Mouse (Mus musculus) stomach, embryonic 16.5 days (tissue): ENCODE results near the gene Gyg. TPM values are rescaled to one million over a fixed set of nuclear protein-coding genes. Genes with fewer than 3 reads are reported as not detected.
"Not testable (repeated sequence)": the region's sequence is repeated elsewhere in the genome, so short reads cannot be mapped to it uniquely, and the experiment has no call there.

Experiments
- ATAC-seq: fragments of 200-750 bp; cut with Nextera tagmentation; 2 replicates; pipeline ENCODE4 v1.8.0; 2017; ENCODE audit warnings: moderate number of reproducible peaks, moderate TSS enrichment; ENCODE audit not compliant: insufficient read depth, low FRiP score
- H3K27ac ChIP-seq: fragments of 300-500 bp; sonication (generic); 2 replicates; pipeline ENCODE4 v1.5.1; 2014; ENCODE audit warnings: low read length
- H3K27me3 ChIP-seq: fragments of 300-500 bp; sonication (generic); 2 replicates; pipeline ENCODE4 v1.6.1; 2014; ENCODE audit warnings: low read length, control low read depth, mixed read lengths; ENCODE audit not compliant: control insufficient read depth, insufficient read depth
- H3K36me3 ChIP-seq: fragments of 300-500 bp; sonication (generic); 2 replicates; pipeline ENCODE4 v1.6.1; 2014; ENCODE audit warnings: low read length; ENCODE audit not compliant: control insufficient read depth, insufficient read depth
- H3K4me1 ChIP-seq: fragments of 300-500 bp; sonication (generic); 2 replicates; pipeline ENCODE4 v1.6.1; 2014; ENCODE audit warnings: low read length, control low read depth, mixed read lengths; ENCODE audit not compliant: control insufficient read depth, insufficient read depth
- H3K4me2 ChIP-seq: fragments of 300-500 bp; sonication (generic); 2 replicates; pipeline ENCODE4 v1.6.1; 2014; ENCODE audit warnings: low read depth, low read length, mixed read lengths
- H3K4me3 ChIP-seq: fragments of 300-500 bp; sonication (generic); replicated peaks from 2 replicates; pipeline ENCODE4 v1.5.1; 2014; ENCODE audit warnings: mild to moderate bottlenecking, low read length
- H3K9ac ChIP-seq: fragments of 300-500 bp; sonication (generic); 2 replicates; pipeline ENCODE4 v1.6.1; 2014; ENCODE audit warnings: low read length
- H3K9me3 ChIP-seq: fragments of 300-500 bp; sonication (generic); replicated peaks from 2 replicates; pipeline ENCODE4 v1.6.1; 2016; ENCODE audit warnings: low read length, control low read depth; ENCODE audit not compliant: control insufficient read depth
- WGBS: fragments of 180-500 bp; shearing (Covaris S2); extraction: QIAGEN DNeasy Blood & Tissue Kit; methylation state at CpG from one replicate; pipeline ENCODE4 v1.1.7; 2014; 5-methylcytosine and 5-hydroxymethylcytosine counted together
- polyA plus RNA-seq: library from polyadenylated mRNA; unstranded; fragments of >200 nt; fragmentation: Nextera tagmentation; extraction: Ambion mirVana; gene quantifications from 2 replicates; pipeline ENCODE4 v1.2.1, GENCODE M21; 2015

Gyg gene
- polyA plus RNA-seq, 1 experiment from 2014 or later: 52.5 TPM

DNA sequence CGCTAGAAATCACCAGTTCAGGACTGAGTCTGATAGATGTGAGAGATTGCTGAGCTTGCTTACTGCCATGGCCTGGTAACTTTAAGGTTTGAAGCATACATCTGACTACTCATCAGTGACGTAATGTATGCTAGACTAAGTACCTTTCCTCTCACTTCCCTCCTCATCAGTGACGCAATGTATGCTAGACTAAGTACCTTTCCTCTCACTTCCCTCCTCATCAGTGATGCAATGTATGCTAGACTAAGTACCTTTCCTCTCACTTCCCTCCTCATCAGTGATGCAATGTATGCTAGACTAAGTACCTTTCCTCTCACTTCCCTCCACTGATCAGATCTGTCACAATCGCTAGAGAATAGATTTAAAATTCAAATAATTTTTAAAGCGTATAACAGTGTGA, 33.5 kb downstream of the Gyg start:
- H3K36me3 ChIP-seq, H3K4me2 ChIP-seq, ATAC-seq, H3K27me3 ChIP-seq, H3K9ac ChIP-seq, H3K4me1 ChIP-seq, H3K4me3 ChIP-seq, H3K27ac ChIP-seq, H3K9me3 ChIP-seq: not testable (repeated sequence)
- WGBS: 89% methylated on average over 5 of the region's 5 CpGs

DNA sequence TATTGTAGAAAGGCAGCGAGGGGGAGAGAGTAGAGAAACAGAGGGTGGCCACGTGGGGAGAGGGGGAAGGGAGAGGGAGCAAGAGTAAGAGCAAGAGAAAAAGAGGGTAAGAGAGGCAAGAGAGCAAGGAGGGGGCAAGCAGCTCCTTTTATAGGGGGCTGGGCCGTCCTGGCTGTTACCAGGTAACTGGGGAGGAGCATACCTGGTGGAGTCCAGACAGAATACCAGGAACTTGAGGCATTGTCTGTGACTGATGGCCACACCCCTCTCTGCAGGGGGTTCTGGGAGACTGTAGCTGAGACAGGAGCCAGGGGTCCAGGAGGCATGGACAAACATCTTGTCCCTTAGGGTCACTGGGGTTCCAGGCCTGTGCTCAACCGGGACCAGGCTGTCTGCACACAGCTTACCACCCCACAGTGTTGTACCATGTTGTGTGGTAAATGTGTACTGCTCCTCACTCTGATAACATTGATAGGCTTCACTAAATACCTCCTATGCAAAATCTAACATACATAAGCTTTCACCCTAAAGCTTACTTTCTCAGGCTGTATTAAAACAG, 35.4 kb downstream of the Gyg start:
- no peak for ATAC-seq
- Histone ChIP-seq H3K4me1 (no peaks in the 10 kb centered on the region), H3K4me2 (no peak overlapping the region), H3K27ac (no peak overlapping the region), H3K27me3 (no peaks in the 10 kb centered on the region), H3K36me3 (no peaks in the 10 kb centered on the region), H3K9ac (no peak overlapping the region), H3K9me3 (no peaks in the 10 kb centered on the region), H3K4me3 (no peak overlapping the region)
- WGBS: 71% methylated on average over 4 of the region's 4 CpGs

DNA sequence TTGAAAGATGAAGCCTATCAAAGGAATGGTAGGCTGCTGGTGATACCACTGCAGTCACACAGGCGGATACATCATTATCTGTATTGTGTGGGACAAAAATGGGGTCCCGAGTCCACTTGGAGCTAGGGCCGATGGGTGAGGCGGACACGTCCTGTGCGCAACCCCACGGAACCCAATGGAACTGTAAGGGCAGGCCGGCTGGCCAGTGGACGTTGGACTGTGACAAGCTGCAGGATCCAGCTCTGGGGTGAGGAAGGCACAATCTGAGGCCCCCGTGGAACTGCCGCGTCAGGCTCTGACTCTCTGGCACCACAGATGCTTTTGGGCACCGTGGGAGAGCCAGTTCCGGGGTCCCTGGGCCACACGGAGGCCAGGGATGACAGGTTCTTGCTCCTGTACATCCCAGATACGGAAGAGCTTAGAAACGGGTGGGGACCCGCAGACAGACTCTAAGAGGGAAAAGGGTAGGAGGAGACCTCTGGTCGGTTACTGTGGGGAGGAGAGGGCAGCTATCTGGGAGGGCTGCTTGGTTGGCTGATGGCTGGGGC, 36.0 kb downstream of the Gyg start:
- Histone ChIP-seq H3K9ac (no peak overlapping the region), H3K9me3 (no peaks in the 10 kb centered on the region), H3K4me2 (no peak overlapping the region), H3K36me3 (no peaks in the 10 kb centered on the region), H3K27ac (no peak overlapping the region), H3K27me3 (no peaks in the 10 kb centered on the region), H3K4me3 (no peak overlapping the region), H3K4me1 (no peaks in the 10 kb centered on the region)
- WGBS: 92% methylated on average over 19 of the region's 19 CpGs
- no peak for ATAC-seq

DNA sequence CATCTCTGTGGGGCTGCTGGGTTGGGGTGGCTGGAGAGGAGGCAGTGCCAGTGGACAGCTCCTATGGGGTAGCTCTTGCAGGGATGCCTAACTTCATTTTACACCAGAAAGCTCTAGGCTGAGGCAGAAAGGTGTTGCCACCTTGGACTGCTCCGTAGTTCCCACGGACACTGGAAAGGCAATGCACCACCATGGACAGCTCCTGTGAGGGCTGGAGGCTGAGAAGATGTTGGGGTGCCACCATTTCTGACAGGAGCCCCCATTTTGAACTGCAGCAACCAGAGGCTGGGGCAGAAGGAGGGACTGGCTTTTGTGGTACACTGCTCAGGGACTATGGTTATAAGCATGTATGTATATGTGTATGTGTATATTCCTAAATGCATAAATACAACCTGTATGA, 43.2 kb downstream of the Gyg start:
- Histone ChIP-seq H3K9me3 (no peaks in the 10 kb centered on the region), H3K27me3 (no peaks in the 10 kb centered on the region), H3K4me2 (no peak overlapping the region), H3K4me1 (no peaks in the 10 kb centered on the region), H3K27ac (no peak overlapping the region), H3K9ac (no peak overlapping the region), H3K4me3 (no peak overlapping the region), H3K36me3 (peaks cover 5% of the 10 kb centered on the region; the same call in 1 of the 2 replicates)
- ATAC-seq: no peak
- 98% methylated on average over 2 of the region's 2 CpGs for WGBS

DNA sequence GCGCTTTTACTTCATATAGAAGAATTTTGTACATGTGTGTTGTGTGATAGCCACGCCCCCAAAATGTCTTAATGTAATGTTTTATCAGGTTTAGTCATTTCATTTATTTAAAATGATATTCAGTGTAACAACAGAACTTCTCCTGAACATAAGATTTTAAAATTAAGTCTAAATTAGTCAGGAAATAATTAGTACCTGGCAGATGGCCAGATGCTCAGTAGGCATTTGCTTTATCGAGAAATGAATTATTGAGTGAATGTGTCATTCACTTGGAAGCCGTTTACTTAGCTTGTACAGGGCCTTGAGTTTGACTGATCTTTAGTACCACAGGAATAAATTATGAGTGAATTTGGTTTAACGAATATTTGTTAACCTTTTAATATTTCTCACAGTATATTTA, 46.2 kb downstream of the Gyg start:
- no peaks in the 10 kb centered on the region for H3K4me1 ChIP-seq
- H3K27me3 ChIP-seq: no peaks in the 10 kb centered on the region
- no peak for ATAC-seq
- peaks cover 5% of the 10 kb centered on the region; the same call in 1 of the 2 replicates for H3K36me3 ChIP-seq
- H3K9me3 ChIP-seq: no peaks in the 10 kb centered on the region
- no peak overlapping the region for H3K9ac ChIP-seq
- H3K4me2 ChIP-seq: no peak overlapping the region
- H3K4me3 ChIP-seq: no peak overlapping the region
- 87% methylated on average over 5 of the region's 5 CpGs for WGBS
- H3K27ac ChIP-seq: no peak overlapping the region

DNA sequence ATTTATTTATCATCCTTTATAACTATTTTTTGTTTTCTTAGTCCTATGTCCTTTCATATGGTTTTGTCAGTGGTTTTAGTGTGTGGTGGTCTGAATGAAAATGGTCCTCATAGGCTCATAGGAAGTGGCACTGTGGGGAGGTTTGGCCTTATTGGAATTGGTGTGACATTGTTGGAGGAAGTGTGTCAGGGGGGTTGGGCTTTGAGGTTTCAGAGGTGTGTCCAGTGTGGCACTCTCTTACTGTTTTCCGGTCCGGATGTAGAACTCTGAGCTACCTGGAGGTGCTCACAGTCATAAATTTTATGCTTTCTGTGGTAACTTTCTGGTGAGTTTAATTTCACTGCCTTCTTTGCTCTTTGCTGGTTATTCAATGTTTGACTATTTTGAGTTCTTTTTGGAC, 50.3 kb downstream of the Gyg start:
- Histone ChIP-seq H3K9ac (no peak overlapping the region), H3K4me2 (no peak overlapping the region), H3K4me3 (no peak overlapping the region), H3K9me3 (no peaks in the 10 kb centered on the region), H3K36me3 (0 out of 2 replicates have a peak, but pooled peaks cover 4% of the 10 kb centered on the region), H3K4me1 (no peaks in the 10 kb centered on the region), H3K27me3 (no peaks in the 10 kb centered on the region), H3K27ac (no peak overlapping the region)
- ATAC-seq: no peak
- WGBS: 95% methylated on average over 2 of the region's 2 CpGs

DNA sequence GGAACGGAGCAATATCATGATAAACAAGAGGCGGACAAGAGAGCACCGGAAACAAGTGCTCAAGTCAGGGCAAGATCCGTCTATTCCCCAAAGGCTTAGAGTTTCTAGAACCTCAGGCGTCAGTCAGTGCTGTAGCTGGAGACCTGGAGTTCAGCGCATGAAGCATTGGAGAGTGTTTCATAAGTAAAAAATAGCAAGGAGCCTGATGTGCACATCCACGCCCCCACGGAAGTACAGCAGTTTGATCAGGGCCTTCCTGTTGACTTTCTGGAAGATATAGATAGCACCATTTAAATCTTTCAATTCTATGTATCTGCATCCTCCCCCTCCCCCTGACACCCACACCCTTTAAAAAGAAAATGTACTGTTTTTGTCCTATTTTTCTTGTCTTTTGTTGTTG, 50.8 kb downstream of the Gyg start:
- no peak for ATAC-seq
- Histone ChIP-seq H3K4me3 (no peak overlapping the region), H3K9ac (no peak overlapping the region), H3K27ac (no peak overlapping the region), H3K4me1 (no peaks in the 10 kb centered on the region), H3K36me3 (no peaks in the 10 kb centered on the region), H3K4me2 (no peak overlapping the region), H3K27me3 (no peaks in the 10 kb centered on the region), H3K9me3 (no peaks in the 10 kb centered on the region)
- 89% methylated on average over 8 of the region's 8 CpGs for WGBS

DNA sequence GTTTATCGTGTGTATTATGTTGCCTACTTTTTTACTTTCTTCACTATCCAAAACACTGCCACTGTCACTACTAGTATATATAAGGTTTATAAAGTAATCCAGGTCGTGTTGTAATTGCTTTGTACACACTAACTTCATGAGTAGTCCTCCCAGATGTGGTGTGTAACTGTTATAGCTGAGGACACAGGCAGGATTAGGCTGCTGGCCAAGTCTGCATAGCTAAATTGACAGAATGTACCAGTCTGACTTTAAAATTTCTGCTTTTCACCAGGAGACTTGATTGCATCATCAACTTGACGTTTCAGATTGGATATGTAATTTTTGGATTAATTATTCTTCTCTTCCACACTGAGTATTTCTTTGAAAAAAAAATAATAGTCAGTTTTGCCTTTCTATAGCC, 51.3 kb downstream of the Gyg start:
- Histone ChIP-seq H3K27ac (no peak overlapping the region), H3K36me3 (no peaks in the 10 kb centered on the region), H3K9me3 (no peaks in the 10 kb centered on the region), H3K9ac (no peak overlapping the region), H3K4me1 (no peaks in the 10 kb centered on the region), H3K4me3 (no peak overlapping the region), H3K4me2 (no peak overlapping the region), H3K27me3 (no peaks in the 10 kb centered on the region)
- 59% methylated on average over 3 of the region's 3 CpGs for WGBS
- ATAC-seq: no peak

DNA sequence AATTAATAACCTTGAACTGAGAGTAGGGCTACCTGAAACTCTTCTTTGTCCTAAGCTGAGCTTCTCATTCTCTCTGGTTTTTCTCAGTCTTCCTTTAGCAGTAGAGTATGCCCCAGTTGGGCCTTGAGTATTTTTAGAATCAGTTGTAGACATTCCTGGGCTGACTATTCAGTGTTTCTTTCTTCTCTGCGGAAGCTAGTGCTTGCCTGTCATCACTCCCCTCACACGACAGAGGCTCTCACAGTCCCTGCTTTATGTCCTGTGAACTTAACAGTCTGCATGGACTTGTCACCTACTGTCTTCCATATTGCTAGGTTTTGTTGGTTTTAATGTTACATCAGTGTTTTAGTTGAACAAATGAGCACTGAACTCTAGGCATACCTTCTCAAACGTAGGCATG, 73.0 kb downstream of the Gyg start:
- Histone ChIP-seq H3K27ac (no peak overlapping the region), H3K27me3 (no peaks in the 10 kb centered on the region), H3K4me3 (no peak overlapping the region), H3K4me2 (no peak overlapping the region), H3K9ac (no peak overlapping the region), H3K9me3 (no peaks in the 10 kb centered on the region), H3K4me1 (no peaks in the 10 kb centered on the region), H3K36me3 (no peaks in the 10 kb centered on the region)
- WGBS: 75% methylated on average over 3 of the region's 3 CpGs
- ATAC-seq: no peak
